Mouse (Mus musculus): Measurements from ENCODE around the gene Pik3cd. TPM values are rescaled to one million over a fixed set of nuclear protein-coding genes. Genes with fewer than 3 reads are reported as not detected.

The Pik3cd gene
- polyA plus RNA-seq, 1 experiment: 1.4 TPM

DNA sequence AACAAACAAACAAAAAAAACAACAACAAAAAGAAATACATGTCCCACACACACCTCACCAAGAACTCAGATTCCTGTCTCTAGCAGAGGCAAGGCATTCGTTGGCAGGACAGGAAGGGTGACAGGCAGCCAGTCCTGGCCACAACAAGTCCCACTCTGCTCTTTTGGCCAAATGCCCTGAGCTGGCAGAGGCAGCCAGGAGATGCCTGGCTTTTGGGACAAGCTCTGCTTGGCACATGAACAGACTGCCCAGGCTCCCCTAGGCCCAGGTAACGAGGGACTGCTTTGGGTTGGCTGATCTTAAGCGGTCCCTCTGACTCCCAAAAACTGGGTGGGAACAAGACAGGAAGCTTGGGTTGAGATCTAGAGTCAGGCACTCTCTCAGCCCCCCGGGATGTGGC is 34.2 kb upstream of the Pik3cd start:
- TF ChIP-seq MYOG (IDR thresholded peaks at IDR 0.05; ENCODE audit: control insufficient read depth in 1 of 3, insufficient read depth in 1 of 3, insufficient read length in 2 of 3, low read depth in 2 of 3): peak in 1 of 3 experiments; percentile 24
- no peak for TF ChIP-seq REST (IDR thresholded peaks at IDR 0.05; ENCODE audit: insufficient read depth, insufficient read length)
- Histone ChIP-seq H3K36me3 (ENCODE audit: control insufficient read depth, insufficient read depth) (no peaks in the 10 kb centered on the region), H3K4me3 (peak overlapping the region; percentile 35)

DNA sequence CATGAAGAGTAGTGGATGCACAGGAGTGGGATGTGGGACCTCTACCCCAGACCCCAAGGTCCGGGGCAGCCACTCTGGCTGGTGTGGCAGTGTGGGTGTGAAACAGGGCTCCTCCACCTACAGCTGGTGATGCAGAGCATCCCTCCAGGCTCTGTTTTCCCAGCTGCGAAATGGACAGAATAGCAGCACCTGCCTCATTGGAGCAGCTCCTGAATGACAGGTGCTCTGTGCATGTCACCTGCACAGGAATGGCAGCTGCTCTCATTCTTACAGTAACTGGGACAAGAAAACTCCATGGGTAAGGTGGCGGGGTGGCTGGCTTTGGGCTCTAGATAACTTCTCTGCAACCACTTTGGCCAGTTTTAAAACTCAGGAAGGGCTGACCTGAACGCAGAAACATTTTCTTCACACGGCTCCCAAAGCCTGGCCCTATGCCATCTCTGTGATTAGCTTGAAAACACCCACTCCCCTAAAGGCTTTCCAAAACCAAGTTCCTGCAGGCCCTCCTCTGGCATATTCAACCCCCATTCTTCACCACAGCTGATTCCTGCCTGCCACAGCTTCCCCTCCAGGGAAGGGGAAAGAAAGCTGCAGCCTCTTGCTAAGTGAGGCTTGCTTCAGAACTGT is 33.4 kb upstream of the Pik3cd start:
- TF ChIP-seq TCF3 (IDR thresholded peaks at IDR 0.05; ENCODE audit: insufficient read length, low read depth) (peak; percentile 17), SRF (IDR thresholded peaks at IDR 0.05; ENCODE audit: control insufficient read depth, insufficient read length, low read depth) (no peak), MYOD1 (IDR thresholded peaks at IDR 0.05; ENCODE audit: control insufficient read depth in 1 of 3, insufficient read length in 2 of 3, low read depth in 2 of 3) (peak in 1 of 3 experiments; percentile 56), REST (IDR thresholded peaks at IDR 0.05; ENCODE audit: insufficient read depth, insufficient read length) (no peak), MYOG (IDR thresholded peaks at IDR 0.05; ENCODE audit: control insufficient read depth in 1 of 3, insufficient read depth in 1 of 3, insufficient read length in 2 of 3, low read depth in 2 of 3) (peak in 1 of 3 experiments; percentile 62)
- Histone ChIP-seq H3K4me3 (peak overlapping the region; percentile 35), H3K4me2 (ENCODE audit: low read depth) (peak overlapping the region; percentile 83), H3K27me3 (ENCODE audit: control insufficient read depth, insufficient read depth, insufficient read length) (no peaks in the 10 kb centered on the region), H3ac (ENCODE audit: control insufficient read depth, insufficient read length) (no peak overlapping the region), H3K79me2 (ENCODE audit: control insufficient read depth, insufficient read depth) (peaks cover 41% of the 10 kb centered on the region), H3K36me3 (ENCODE audit: control insufficient read depth, insufficient read depth) (no peaks in the 10 kb centered on the region)

More for the DNA sequence above, 34.2 kb upstream of the Pik3cd start:
- Histone ChIP-seq H3K79me2 (ENCODE audit: control insufficient read depth, insufficient read depth) (peaks cover 41% of the 10 kb centered on the region), H3ac (ENCODE audit: control insufficient read depth, insufficient read length) (no peak overlapping the region), H3K27me3 (ENCODE audit: control insufficient read depth, insufficient read depth, insufficient read length) (no peaks in the 10 kb centered on the region), H3K4me2 (ENCODE audit: low read depth) (peak overlapping the region; percentile 83)

DNA sequence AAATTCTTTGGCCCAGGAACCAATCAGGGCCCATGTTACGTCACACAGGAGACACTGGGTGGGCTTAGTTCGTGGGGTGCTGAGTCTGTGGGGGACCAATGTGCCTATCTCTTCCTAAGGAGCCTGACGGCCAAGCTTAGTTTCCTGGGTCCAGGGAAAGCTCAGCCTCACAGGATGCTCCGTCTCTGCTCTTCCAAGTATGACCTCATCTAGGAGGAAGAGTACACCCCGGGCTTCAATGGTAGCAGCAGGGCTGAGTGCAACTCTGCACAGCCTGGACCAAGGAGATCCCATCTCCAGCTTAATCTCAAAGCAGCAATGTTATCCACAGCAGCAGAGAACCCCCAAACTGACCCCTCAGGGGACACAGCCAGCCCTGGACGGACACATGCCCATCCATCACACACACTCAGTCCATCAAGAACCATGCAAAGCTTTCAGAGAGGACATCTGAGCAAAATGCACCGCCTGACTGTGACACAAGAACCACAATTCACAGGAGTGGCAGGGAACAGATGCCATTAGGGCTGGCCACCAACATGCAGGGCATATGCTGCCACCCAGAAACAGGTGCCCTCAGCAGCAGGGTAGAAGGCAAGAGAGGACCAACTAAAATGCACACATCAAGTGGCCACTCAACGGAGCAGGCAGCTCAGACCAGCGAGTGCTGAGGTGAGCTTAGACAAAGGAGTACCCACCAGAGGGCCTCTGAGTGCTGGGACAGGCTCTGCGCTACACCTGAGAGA is 32.5 kb upstream of the Pik3cd start:
- H3K4me3 ChIP-seq: peak overlapping the region; percentile 35
- no peak overlapping the region for H3K4me2 ChIP-seq (ENCODE audit: low read depth)

GRCm38 (mm10) chr4:149734246-149734645 is 31.9 kb upstream of the Pik3cd start:
- Histone ChIP-seq H3K36me3 (ENCODE audit: control insufficient read depth, insufficient read depth) (no peaks in the 10 kb centered on the region), H3K79me2 (ENCODE audit: control insufficient read depth, insufficient read depth) (peaks cover 41% of the 10 kb centered on the region), H3K4me3 (no peak overlapping the region), H3ac (ENCODE audit: control insufficient read depth, insufficient read length) (no peak overlapping the region), H3K4me2 (ENCODE audit: low read depth) (no peak overlapping the region), H3K27me3 (ENCODE audit: control insufficient read depth, insufficient read depth, insufficient read length) (no peaks in the 10 kb centered on the region)
- TF ChIP-seq USF1 (IDR thresholded peaks at IDR 0.05; ENCODE audit: low read depth): no peak
- no peak for TF ChIP-seq MAX (IDR thresholded peaks at IDR 0.05; ENCODE audit: low read depth)
- TF ChIP-seq E2F4 (IDR thresholded peaks at IDR 0.05; ENCODE audit: insufficient read depth): no peak
- no peak for TF ChIP-seq SRF (IDR thresholded peaks at IDR 0.05; ENCODE audit: control insufficient read depth, insufficient read length, low read depth)
- no peak for TF ChIP-seq POLR2AphosphoS2 (IDR thresholded peaks at IDR 0.05; ENCODE audit: insufficient read length, low read depth)
- TF ChIP-seq CEBPB (IDR thresholded peaks at IDR 0.05; ENCODE audit: insufficient read depth, poor library complexity, severe bottlenecking): no peak
- no peak for TF ChIP-seq POLR2A (IDR thresholded peaks at IDR 0.05; ENCODE audit: insufficient read length, low read depth)
- TF ChIP-seq MYOD1 (IDR thresholded peaks at IDR 0.05; ENCODE audit: control insufficient read depth in 1 of 3, insufficient read length in 2 of 3, low read depth in 2 of 3): no peak
- TF ChIP-seq MYOG (IDR thresholded peaks at IDR 0.05; ENCODE audit: control insufficient read depth in 1 of 3, insufficient read depth in 1 of 3, insufficient read length in 2 of 3, low read depth in 2 of 3): no peak
- TF ChIP-seq REST (IDR thresholded peaks at IDR 0.05; ENCODE audit: insufficient read depth, insufficient read length): no peak
- TF ChIP-seq TCF12 (IDR thresholded peaks at IDR 0.05; ENCODE audit: insufficient read depth, poor library complexity, severe bottlenecking): no peak
- no peak for TF ChIP-seq TCF3 (IDR thresholded peaks at IDR 0.05; ENCODE audit: insufficient read length, low read depth)

More for the DNA sequence above, 32.5 kb upstream of the Pik3cd start:
- Histone ChIP-seq H3ac (ENCODE audit: control insufficient read depth, insufficient read length) (no peak overlapping the region), H3K27me3 (ENCODE audit: control insufficient read depth, insufficient read depth, insufficient read length) (no peaks in the 10 kb centered on the region), H3K79me2 (ENCODE audit: control insufficient read depth, insufficient read depth) (peaks cover 41% of the 10 kb centered on the region), H3K36me3 (ENCODE audit: control insufficient read depth, insufficient read depth) (no peaks in the 10 kb centered on the region)
- TF ChIP-seq MYOD1 (IDR thresholded peaks at IDR 0.05; ENCODE audit: control insufficient read depth in 1 of 3, insufficient read length in 2 of 3, low read depth in 2 of 3): peak; percentile 61 to 97 (median 90)
- TF ChIP-seq MYOG (IDR thresholded peaks at IDR 0.05; ENCODE audit: control insufficient read depth in 1 of 3, insufficient read depth in 1 of 3, insufficient read length in 2 of 3, low read depth in 2 of 3): peak; percentile 91 to 99 (median 92)
- peak; percentile 91 for TF ChIP-seq TCF3 (IDR thresholded peaks at IDR 0.05; ENCODE audit: insufficient read length, low read depth)
- no peak for TF ChIP-seq REST (IDR thresholded peaks at IDR 0.05; ENCODE audit: insufficient read depth, insufficient read length)
- no peak for TF ChIP-seq USF1 (IDR thresholded peaks at IDR 0.05; ENCODE audit: low read depth)
- peak; percentile 64 for TF ChIP-seq TCF12 (IDR thresholded peaks at IDR 0.05; ENCODE audit: insufficient read depth, poor library complexity, severe bottlenecking)
- TF ChIP-seq CEBPB (IDR thresholded peaks at IDR 0.05; ENCODE audit: insufficient read depth, poor library complexity, severe bottlenecking): no peak
- TF ChIP-seq MAX (IDR thresholded peaks at IDR 0.05; ENCODE audit: low read depth): no peak
- no peak for TF ChIP-seq E2F4 (IDR thresholded peaks at IDR 0.05; ENCODE audit: insufficient read depth)
- no peak for TF ChIP-seq SRF (IDR thresholded peaks at IDR 0.05; ENCODE audit: control insufficient read depth, insufficient read length, low read depth)
- no peak for TF ChIP-seq POLR2A (IDR thresholded peaks at IDR 0.05; ENCODE audit: insufficient read length, low read depth)
- TF ChIP-seq POLR2AphosphoS2 (IDR thresholded peaks at IDR 0.05; ENCODE audit: insufficient read length, low read depth): no peak
